Mouse (Mus musculus): Measurements from ENCODE around the gene Lrmp. TPM values are rescaled to one million over a fixed set of nuclear protein-coding genes. Genes with fewer than 3 reads are reported as not detected.

The Lrmp gene
- polyA plus RNA-seq, 1 experiment from 2014 or later: 3.9 TPM

- no peak overlapping the region for H3K9ac ChIP-seq (replicated peaks; ENCODE audit: low read depth)
- no peak overlapping the region for H3K4me2 ChIP-seq (replicated peaks; ENCODE audit: low read depth, low read length)
- no peak overlapping the region for H3K4me3 ChIP-seq (ENCODE audit: low read depth, low read length)
- H3K27ac ChIP-seq (ENCODE audit: low read length): peak overlapping the region; percentile 26; the same call in 1 of the 2 replicates
- WGBS: 63% methylated on average over 11 of the region's 11 CpGs
- TF ChIP-seq CTCF (IDR thresholded peaks at IDR 0.05): no peak
- peak; percentile 69 for TF ChIP-seq EP300 (IDR thresholded peaks at IDR 0.05)
- ATAC-seq (peak; percentile 40; the same call in 1 of the 2 replicates), DNase-seq (ENCODE audit: low spot score) (peak; percentile 32)
- H3K36me3 ChIP-seq (ENCODE audit: insufficient read depth, low read length): no peaks in the 10 kb centered on the region
- H3K4me1 ChIP-seq (ENCODE audit: insufficient read depth, low read depth, low read length): no peaks in the 10 kb centered on the region
- H3K9me3 ChIP-seq (ENCODE audit: low read length): no peaks in the 10 kb centered on the region
- H3K27me3 ChIP-seq (replicated peaks; ENCODE audit: insufficient read depth, low read length): no peaks in the 10 kb centered on the region
These were observed 24.5 kb downstream of the Lrmp start for GRCm38 (mm10) chr6:145139776-145140475.

GRCm38 (mm10) chr6:145140706-145141105, 25.3 kb downstream of the Lrmp start:
- DNase-seq (ENCODE audit: low spot score): no peak
- Histone ChIP-seq H3K36me3 (ENCODE audit: insufficient read depth, low read length) (no peaks in the 10 kb centered on the region), H3K9me3 (ENCODE audit: low read length) (no peaks in the 10 kb centered on the region), H3K27ac (ENCODE audit: low read length) (no peak overlapping the region), H3K9ac (replicated peaks; ENCODE audit: low read depth) (no peak overlapping the region), H3K27me3 (replicated peaks; ENCODE audit: insufficient read depth, low read length) (no peaks in the 10 kb centered on the region), H3K4me3 (ENCODE audit: low read depth, low read length) (no peak overlapping the region), H3K4me1 (ENCODE audit: insufficient read depth, low read depth, low read length) (no peaks in the 10 kb centered on the region), H3K4me2 (replicated peaks; ENCODE audit: low read depth, low read length) (no peak overlapping the region)
- no peak for TF ChIP-seq CTCF (IDR thresholded peaks at IDR 0.05)
- TF ChIP-seq EP300 (IDR thresholded peaks at IDR 0.05): no peak
- WGBS: 61% methylated on average over 11 of the region's 11 CpGs
- ATAC-seq: no peak

- H3K9ac ChIP-seq (replicated peaks; ENCODE audit: low read depth): no peak overlapping the region
- no peaks in the 10 kb centered on the region for H3K36me3 ChIP-seq (ENCODE audit: insufficient read depth, low read length)
- H3K27me3 ChIP-seq (replicated peaks; ENCODE audit: insufficient read depth, low read length): no peaks in the 10 kb centered on the region
- DNase-seq (ENCODE audit: low spot score) (no peak), ATAC-seq (no peak)
- no peak overlapping the region for H3K4me2 ChIP-seq (replicated peaks; ENCODE audit: low read depth, low read length)
- TF ChIP-seq EP300 (IDR thresholded peaks at IDR 0.05): no peak
- no peak for TF ChIP-seq CTCF (IDR thresholded peaks at IDR 0.05)
- no peak overlapping the region for H3K27ac ChIP-seq (ENCODE audit: low read length)
- no peaks in the 10 kb centered on the region for H3K4me1 ChIP-seq (ENCODE audit: insufficient read depth, low read depth, low read length)
- 81% methylated on average over 12 of the region's 12 CpGs for WGBS
- H3K9me3 ChIP-seq (ENCODE audit: low read length): no peaks in the 10 kb centered on the region
- H3K4me3 ChIP-seq (ENCODE audit: low read depth, low read length): no peak overlapping the region
These were observed 26.4 kb downstream of the Lrmp start for GRCm38 (mm10) chr6:145141827-145142226.

- Histone ChIP-seq H3K27me3 (replicated peaks; ENCODE audit: insufficient read depth, low read length) (no peaks in the 10 kb centered on the region), H3K4me2 (replicated peaks; ENCODE audit: low read depth, low read length) (no peak overlapping the region), H3K9ac (replicated peaks; ENCODE audit: low read depth) (no peak overlapping the region), H3K4me1 (ENCODE audit: insufficient read depth, low read depth, low read length) (no peaks in the 10 kb centered on the region), H3K4me3 (ENCODE audit: low read depth, low read length) (no peak overlapping the region), H3K27ac (ENCODE audit: low read length) (no peak overlapping the region), H3K36me3 (ENCODE audit: insufficient read depth, low read length) (no peaks in the 10 kb centered on the region), H3K9me3 (ENCODE audit: low read length) (no peaks in the 10 kb centered on the region)
- TF ChIP-seq EP300 (IDR thresholded peaks at IDR 0.05): no peak
- TF ChIP-seq CTCF (IDR thresholded peaks at IDR 0.05): no peak
- ATAC-seq (no peak), DNase-seq (ENCODE audit: low spot score) (no peak)
- 60% methylated on average over 7 of the region's 7 CpGs for WGBS
These were observed 29.7 kb downstream of the Lrmp start for GRCm38 (mm10) chr6:145145173-145145572.

GRCm38 (mm10) chr6:145147716-145148115, 32.3 kb downstream of the Lrmp start:
- no peak overlapping the region for H3K27ac ChIP-seq (ENCODE audit: low read length)
- no peak for ATAC-seq
- H3K4me1 ChIP-seq (ENCODE audit: insufficient read depth, low read depth, low read length): no peaks in the 10 kb centered on the region
- H3K9ac ChIP-seq (replicated peaks; ENCODE audit: low read depth): no peak overlapping the region
- 66% methylated on average over 16 of the region's 16 CpGs for WGBS
- H3K4me3 ChIP-seq (ENCODE audit: low read depth, low read length): no peak overlapping the region
- no peak overlapping the region for H3K4me2 ChIP-seq (replicated peaks; ENCODE audit: low read depth, low read length)
- H3K27me3 ChIP-seq (replicated peaks; ENCODE audit: insufficient read depth, low read length): no peaks in the 10 kb centered on the region
- TF ChIP-seq CTCF (IDR thresholded peaks at IDR 0.05) (no peak), EP300 (IDR thresholded peaks at IDR 0.05) (no peak)
- no peaks in the 10 kb centered on the region for H3K9me3 ChIP-seq (ENCODE audit: low read length)
- no peak for DNase-seq (ENCODE audit: low spot score)
- H3K36me3 ChIP-seq (ENCODE audit: insufficient read depth, low read length): no peaks in the 10 kb centered on the region

- no peaks in the 10 kb centered on the region for H3K27me3 ChIP-seq (replicated peaks; ENCODE audit: insufficient read depth, low read length)
- H3K9ac ChIP-seq (replicated peaks; ENCODE audit: low read depth): no peak overlapping the region
- no peak overlapping the region for H3K4me2 ChIP-seq (replicated peaks; ENCODE audit: low read depth, low read length)
- no peak overlapping the region for H3K4me3 ChIP-seq (ENCODE audit: low read depth, low read length)
- no peaks in the 10 kb centered on the region for H3K9me3 ChIP-seq (ENCODE audit: low read length)
- TF ChIP-seq EP300 (IDR thresholded peaks at IDR 0.05): no peak
- TF ChIP-seq CTCF (IDR thresholded peaks at IDR 0.05): no peak
- H3K27ac ChIP-seq (ENCODE audit: low read length): no peak overlapping the region
- H3K4me1 ChIP-seq (ENCODE audit: insufficient read depth, low read depth, low read length): no peaks in the 10 kb centered on the region
- 25% methylated on average over 9 of the region's 9 CpGs for WGBS
- ATAC-seq (peak; percentile 38), DNase-seq (ENCODE audit: low spot score) (peak; percentile 18)
- no peaks in the 10 kb centered on the region for H3K36me3 ChIP-seq (ENCODE audit: insufficient read depth, low read length)
These were observed 33.6 kb downstream of the Lrmp start for GRCm38 (mm10) chr6:145149054-145149453.
